Mouse (Mus musculus): ENCODE measurements around the gene Bcorl1. TPM values are rescaled to one million over a fixed set of nuclear protein-coding genes. Genes with fewer than 3 reads are reported as not detected.

The Bcorl1 gene
- polyA plus RNA-seq, 1 experiment from 2014 or later: 5.3 TPM

- WGBS: 7% methylated on average over 31 of the region's 36 CpGs
- Histone ChIP-seq H3K4me1 (0 out of 2 replicates have a peak, but pooled peaks cover 3% of the 10 kb centered on the region), H3K4me3 (peak overlapping the region; percentile 56), H3K9ac (no peak overlapping the region), H3K4me2 (peak overlapping the region; percentile 74), H3K27ac (peak overlapping the region; percentile 68), H3K27me3 (no peaks in the 10 kb centered on the region; the same call in 1 of the 2 replicates), H3K36me3 (no peaks in the 10 kb centered on the region), H3K9me3 (no peaks in the 10 kb centered on the region)
- ATAC-seq (ENCODE audit: insufficient number of reproducible peaks, low FRiP score, low TSS enrichment, low read depth): peak; percentile 86
Observed at GRCm38 (mm10) chrX:48343461-48343952, 2.3 kb downstream of the Bcorl1 start.

- Histone ChIP-seq H3K4me2 (peak overlapping the region; percentile 74), H3K4me1 (0 out of 2 replicates have a peak, but pooled peaks cover 3% of the 10 kb centered on the region), H3K27ac (peak overlapping the region; percentile 73), H3K9me3 (no peaks in the 10 kb centered on the region), H3K9ac (no peak overlapping the region), H3K36me3 (no peaks in the 10 kb centered on the region), H3K4me3 (peak overlapping the region; percentile 56), H3K27me3 (no peaks in the 10 kb centered on the region; the same call in 1 of the 2 replicates)
- 10% methylated on average over 29 of the region's 30 CpGs for WGBS
- ATAC-seq (ENCODE audit: insufficient number of reproducible peaks, low FRiP score, low TSS enrichment, low read depth): no peak
Observed at GRCm38 (mm10) chrX:48343966-48344642, 2.9 kb downstream of the Bcorl1 start.

GRCm38 (mm10) chrX:48344643-48345384 lies 3.7 kb downstream of the Bcorl1 start:
- no peak for ATAC-seq (ENCODE audit: insufficient number of reproducible peaks, low FRiP score, low TSS enrichment, low read depth)
- 13% methylated on average over 28 of the region's 61 CpGs for WGBS
- peak overlapping the region; percentile 73 for H3K27ac ChIP-seq
- no peaks in the 10 kb centered on the region for H3K36me3 ChIP-seq
- H3K9ac ChIP-seq: peak overlapping the region; percentile 35; the same call in 1 of the 2 replicates
- 0 out of 2 replicates have a peak, but pooled peaks cover 3% of the 10 kb centered on the region for H3K4me1 ChIP-seq
- H3K4me2 ChIP-seq: peak overlapping the region; percentile 74
- peak overlapping the region; percentile 56 for H3K4me3 ChIP-seq
- no peaks in the 10 kb centered on the region for H3K9me3 ChIP-seq
- no peaks in the 10 kb centered on the region; the same call in 1 of the 2 replicates for H3K27me3 ChIP-seq

GRCm38 (mm10) chrX:48345385-48345932 lies 4.3 kb downstream of the Bcorl1 start:
- Histone ChIP-seq H3K27ac (peak overlapping the region; percentile 65; the same call in 1 of the 2 replicates), H3K4me1 (0 out of 2 replicates have a peak, but pooled peaks cover 3% of the 10 kb centered on the region), H3K36me3 (no peaks in the 10 kb centered on the region), H3K9me3 (no peaks in the 10 kb centered on the region), H3K4me3 (peak overlapping the region; percentile 56), H3K4me2 (peak overlapping the region; percentile 74), H3K27me3 (no peaks in the 10 kb centered on the region; the same call in 1 of the 2 replicates), H3K9ac (0 out of 2 replicates have a peak overlapping the region, but pooled peaks have one; percentile 35)
- no peak for ATAC-seq (ENCODE audit: insufficient number of reproducible peaks, low FRiP score, low TSS enrichment, low read depth)
- 23% methylated on average over 19 of the region's 45 CpGs for WGBS

GRCm38 (mm10) chrX:48355346-48355745 lies 14.2 kb downstream of the Bcorl1 start:
- 83% methylated on average over 6 of the region's 6 CpGs for WGBS
- no peak overlapping the region for H3K4me2 ChIP-seq
- no peak overlapping the region for H3K9ac ChIP-seq
- H3K27me3 ChIP-seq: no peaks in the 10 kb centered on the region
- no peak for ATAC-seq (ENCODE audit: insufficient number of reproducible peaks, low FRiP score, low TSS enrichment, low read depth)
- H3K4me1 ChIP-seq: no peaks in the 10 kb centered on the region
- no peaks in the 10 kb centered on the region for H3K9me3 ChIP-seq
- H3K27ac ChIP-seq: no peak overlapping the region
- no peaks in the 10 kb centered on the region for H3K36me3 ChIP-seq
- no peak overlapping the region for H3K4me3 ChIP-seq

GRCm38 (mm10) chrX:48365836-48366577 lies 24.8 kb downstream of the Bcorl1 start:
- 48% methylated on average over 15 of the region's 15 CpGs for WGBS
- Histone ChIP-seq H3K9me3 (no peaks in the 10 kb centered on the region), H3K4me1 (0 out of 2 replicates have a peak, but pooled peaks cover 7% of the 10 kb centered on the region), H3K4me2 (no peak overlapping the region), H3K27ac (no peak overlapping the region), H3K27me3 (no peaks in the 10 kb centered on the region), H3K36me3 (peaks cover 29% of the 10 kb centered on the region), H3K9ac (no peak overlapping the region), H3K4me3 (no peak overlapping the region)
- ATAC-seq (ENCODE audit: insufficient number of reproducible peaks, low FRiP score, low TSS enrichment, low read depth): no peak

GRCm38 (mm10) chrX:48367841-48368240 lies 26.7 kb downstream of the Bcorl1 start:
- ATAC-seq (ENCODE audit: insufficient number of reproducible peaks, low FRiP score, low TSS enrichment, low read depth): no peak
- H3K4me3 ChIP-seq: no peak overlapping the region
- H3K4me1 ChIP-seq: 0 out of 2 replicates have a peak, but pooled peaks cover 7% of the 10 kb centered on the region
- no peaks in the 10 kb centered on the region for H3K27me3 ChIP-seq
- H3K9me3 ChIP-seq: no peaks in the 10 kb centered on the region
- 91% methylated on average over 9 of the region's 9 CpGs for WGBS
- H3K36me3 ChIP-seq: peaks cover 23% of the 10 kb centered on the region
- no peak overlapping the region for H3K9ac ChIP-seq
- H3K27ac ChIP-seq: no peak overlapping the region
- no peak overlapping the region for H3K4me2 ChIP-seq

- no peak overlapping the region for H3K4me3 ChIP-seq
- H3K9ac ChIP-seq: no peak overlapping the region
- no peak for ATAC-seq (ENCODE audit: insufficient number of reproducible peaks, low FRiP score, low TSS enrichment, low read depth)
- H3K9me3 ChIP-seq: no peaks in the 10 kb centered on the region
- H3K4me1 ChIP-seq: no peaks in the 10 kb centered on the region
- 47% methylated on average over 7 of the region's 7 CpGs for WGBS
- H3K4me2 ChIP-seq: no peak overlapping the region
- H3K27me3 ChIP-seq: no peaks in the 10 kb centered on the region
- H3K27ac ChIP-seq: no peak overlapping the region
- peaks cover 31% of the 10 kb centered on the region for H3K36me3 ChIP-seq
Observed at GRCm38 (mm10) chrX:48383643-48384042, 42.5 kb downstream of the Bcorl1 start.

GRCm38 (mm10) chrX:48385927-48386326 lies 44.8 kb downstream of the Bcorl1 start:
- Histone ChIP-seq H3K9ac (no peak overlapping the region), H3K9me3 (no peaks in the 10 kb centered on the region), H3K27ac (no peak overlapping the region), H3K4me3 (no peak overlapping the region), H3K4me2 (no peak overlapping the region), H3K27me3 (no peaks in the 10 kb centered on the region), H3K4me1 (no peaks in the 10 kb centered on the region), H3K36me3 (peaks cover 41% of the 10 kb centered on the region)
- 56% methylated on average over 4 of the region's 4 CpGs for WGBS
- ATAC-seq (ENCODE audit: insufficient number of reproducible peaks, low FRiP score, low TSS enrichment, low read depth): no peak

- no peaks in the 10 kb centered on the region for H3K27me3 ChIP-seq
- no peaks in the 10 kb centered on the region for H3K4me1 ChIP-seq
- H3K4me2 ChIP-seq: no peak overlapping the region
- no peak overlapping the region for H3K27ac ChIP-seq
- no peak overlapping the region for H3K4me3 ChIP-seq
- no peaks in the 10 kb centered on the region for H3K9me3 ChIP-seq
- H3K36me3 ChIP-seq: peaks cover 54% of the 10 kb centered on the region
- no peak overlapping the region for H3K9ac ChIP-seq
- WGBS: 87% methylated on average over 6 of the region's 6 CpGs
- ATAC-seq (ENCODE audit: insufficient number of reproducible peaks, low FRiP score, low TSS enrichment, low read depth): no peak
Observed at GRCm38 (mm10) chrX:48389380-48389779, 48.2 kb downstream of the Bcorl1 start.

GRCm38 (mm10) chrX:48399994-48400393 lies 58.8 kb downstream of the Bcorl1 start:
- Histone ChIP-seq H3K4me2 (no peak overlapping the region), H3K36me3 (peaks cover 52% of the 10 kb centered on the region), H3K27ac (no peak overlapping the region), H3K9me3 (no peaks in the 10 kb centered on the region), H3K9ac (no peak overlapping the region), H3K27me3 (no peaks in the 10 kb centered on the region), H3K4me1 (no peaks in the 10 kb centered on the region), H3K4me3 (no peak overlapping the region)
- ATAC-seq (ENCODE audit: insufficient number of reproducible peaks, low FRiP score, low TSS enrichment, low read depth): no peak
- 76% methylated on average over 4 of the region's 4 CpGs for WGBS

All from limb, embryonic 15.5 days (tissue).